8 mouse cellular contexts compared by ENCODE assay signal in genomic region chr11:113778733-113779679, GRCm38 (mm10). TPM values are rescaled to one million over a fixed set of nuclear protein-coding genes. Genes with fewer than 3 reads are reported as not detected.
DNase-seq lines count a peak whose midpoint lies in the region; ATAC-seq lines count a peak whose summit lies in the region.

No protein-coding gene starts in this region.

- H3K27me3 ChIP-seq in heart, embryonic 16.5 days (ENCODE audit: control insufficient read depth, insufficient read depth, low read length): no peaks in the 10 kb centered on the region
- H3K27me3 ChIP-seq in liver, embryonic 12.5 days (replicated peaks): peaks cover 17% of the 10 kb centered on the region
- no peaks in the 10 kb centered on the region for H3K27me3 ChIP-seq in stomach, embryonic 16.5 days (ENCODE audit: control insufficient read depth, insufficient read depth, low read length)

- H3K9me3 ChIP-seq in heart, embryonic 16.5 days (replicated peaks; ENCODE audit: control insufficient read depth, low read length): no peaks in the 10 kb centered on the region
- no peaks in the 10 kb centered on the region for H3K9me3 ChIP-seq in liver, embryonic 12.5 days (replicated peaks)
- no peaks in the 10 kb centered on the region for H3K9me3 ChIP-seq in stomach, embryonic 16.5 days (replicated peaks; ENCODE audit: control insufficient read depth, low read length)

- no peak overlapping the region for H3K4me3 ChIP-seq in heart, embryonic 16.5 days (ENCODE audit: low read length)
- no peak overlapping the region for H3K4me3 ChIP-seq in liver, embryonic 12.5 days
- no peak overlapping the region for H3K4me3 ChIP-seq in stomach, embryonic 16.5 days (replicated peaks; ENCODE audit: low read length)

- 43% methylated on average over 19 of the region's 20 CpGs for WGBS in heart, embryonic 16.5 days
- 35% methylated on average over 20 of the region's 20 CpGs for WGBS in liver, embryonic 12.5 days (ENCODE audit: insufficient replicate concordance)
- 40% methylated on average over 20 of the region's 20 CpGs for WGBS in stomach, embryonic 16.5 days

- no peak overlapping the region for H3K9ac ChIP-seq in heart, embryonic 16.5 days (ENCODE audit: low read length)
- H3K9ac ChIP-seq in liver, embryonic 12.5 days: no peak overlapping the region
- no peak overlapping the region for H3K9ac ChIP-seq in stomach, embryonic 16.5 days (ENCODE audit: low read length)

- ATAC-seq in heart, embryonic 16.5 days (replicated peaks; ENCODE audit: extremely low read depth, insufficient read depth, low FRiP score): peak; percentile 39
- no peak for ATAC-seq in liver, embryonic 12.5 days
- 0 out of 2 replicates have a peak, but pooled peaks have one; percentile 30 for ATAC-seq in stomach, embryonic 16.5 days (ENCODE audit: insufficient read depth, low FRiP score)

- no peak overlapping the region for H3K4me2 ChIP-seq in heart, embryonic 16.5 days (ENCODE audit: low read depth, low read length)
- H3K4me2 ChIP-seq in liver, embryonic 12.5 days: peak overlapping the region; percentile 35
- H3K4me2 ChIP-seq in stomach, embryonic 16.5 days (ENCODE audit: low read depth, low read length): no peak overlapping the region

- peak; percentile 26 for DNase-seq in left cerebral cortex, postnatal 4 days
- no peak for DNase-seq in left cerebral cortex, postnatal 14 days (ENCODE audit: low spot score in 2 of 2)
- DNase-seq in embryo, embryonic 10.5 days (ENCODE audit: low spot score): peak; percentile 69
- no peak for DNase-seq in cerebellum, postnatal 14 days
- DNase-seq in c-Kit-positive CD71-positive TER-119-positive erythroid progenitor cells, embryonic 14.5 days (ENCODE audit: low spot score): no peak

- intact Hi-C loops in left cerebral cortex, postnatal 4 days (cut with DNase I): no loop called here
- intact Hi-C loops in left cerebral cortex, postnatal 14 days (cut with DNase I): no loop called here

- H3K27ac ChIP-seq in heart, embryonic 16.5 days (ENCODE audit: low read length): peak overlapping the region; percentile 3; the same call in 1 of the 2 replicates
- peak overlapping the region; percentile 58; the same call in 1 of the 2 replicates for H3K27ac ChIP-seq in liver, embryonic 12.5 days
- peak overlapping the region; percentile 76 for H3K27ac ChIP-seq in stomach, embryonic 16.5 days (ENCODE audit: low read length)

- peaks cover 15% of the 10 kb centered on the region for H3K4me1 ChIP-seq in heart, embryonic 16.5 days (ENCODE audit: control insufficient read depth, insufficient read depth, low read length)
- H3K4me1 ChIP-seq in liver, embryonic 12.5 days: peaks cover 48% of the 10 kb centered on the region
- H3K4me1 ChIP-seq in stomach, embryonic 16.5 days (ENCODE audit: control insufficient read depth, insufficient read depth, low read length): peaks cover 39% of the 10 kb centered on the region

- H3K36me3 ChIP-seq in heart, embryonic 16.5 days (ENCODE audit: control insufficient read depth, insufficient read depth): no peaks in the 10 kb centered on the region
- no peaks in the 10 kb centered on the region for H3K36me3 ChIP-seq in liver, embryonic 12.5 days
- H3K36me3 ChIP-seq in stomach, embryonic 16.5 days (ENCODE audit: control insufficient read depth, insufficient read depth, low read length): no peaks in the 10 kb centered on the region

RNA-seq across cellular contexts. Expression of gene Cdc42ep4, which starts 27.3 kb away (rescaled TPM):
- total RNA-seq in left cerebral cortex, postnatal 4 days (2021): 10 to 100 TPM; 53.1 to 53.4 TPM
- total RNA-seq in left cerebral cortex, postnatal 14 days (2021): 10 to 100 TPM; 35.4 to 43.3 TPM
- 25.1 and 30.2 TPM in 2 replicates for polyA plus RNA-seq in heart, embryonic 16.5 days (2015; fragmentation: Nextera tagmentation; extraction: Ambion mirVana)
- 21.1 and 21.9 TPM in 2 replicates for polyA plus RNA-seq in liver, embryonic 12.5 days (2016; fragmentation: Nextera tagmentation; extraction: Ambion mirVana)
- 59.7 and 62.0 TPM in 2 replicates for polyA plus RNA-seq in stomach, embryonic 16.5 days (2015; fragmentation: Nextera tagmentation; extraction: Ambion mirVana)

Comparison
In these comparisons a context has a peak if more than half of its experiments do, and no peak if none do; other contexts are left out.
1. DNase-seq: peak in left cerebral cortex, postnatal 4 days (single experiment) and embryo, embryonic 10.5 days (single experiment); none in left cerebral cortex, postnatal 14 days (0 of 2), cerebellum, postnatal 14 days (0 of 2) and c-Kit-positive CD71-positive TER-119-positive erythroid progenitor cells, embryonic 14.5 days (single experiment).
2. H3K27ac ChIP-seq: peak in every context shown above with its lines; median percentile 76 in stomach, embryonic 16.5 days; 58 in liver, embryonic 12.5 days; 3 in heart, embryonic 16.5 days.